Mouse (Mus musculus): Measurements from ENCODE around the gene Bloc1s1. TPM values are rescaled to one million over a fixed set of nuclear protein-coding genes. Genes with fewer than 3 reads are reported as not detected.

Gene Bloc1s1
- polyA plus RNA-seq (2012; rRNA removed), result 113 and 138 TPM in 2 replicates

- no peak for DNase-seq (ENCODE audit: low read depth in 1 of 2, low spot score in 2 of 2)
- peak within 1 kb of the TSS; percentile 81 for H3K27ac ChIP-seq (ENCODE audit: insufficient read depth, low read length)
- H3K27me3 ChIP-seq (ENCODE audit: control insufficient read depth, insufficient read depth, low read length), result no peaks in the 10 kb centered on the region
- TF ChIP-seq CTCF (IDR thresholded peaks at IDR 0.05; ENCODE audit: extremely low read depth, insufficient read depth, insufficient read length, insufficient replicate concordance), result no peak
- no peak for TF ChIP-seq POLR2A (IDR thresholded peaks at IDR 0.05; ENCODE audit: low read depth, low read length)
- H3K4me1 ChIP-seq (ENCODE audit: control insufficient read depth, insufficient read depth, insufficient read length), result peaks cover 4% of the 10 kb centered on the region; the same call in 1 of the 2 replicates
- 49% methylated on average over 9 of the region's 9 CpGs for WGBS
- H3K4me3 ChIP-seq (ENCODE audit: extremely low read depth, insufficient read depth, insufficient read length), result peak within 1 kb of the TSS; percentile 81
- H3K36me3 ChIP-seq (ENCODE audit: control insufficient read depth, insufficient read depth, low read length), result peaks cover 4% of the 10 kb centered on the region
Observed at GRCm38 (mm10) chr10:128923935-128924334, at the start of gene Bloc1s1. TSS of gene Bloc1s1 (minus strand) at chr10:128924035.

- H3K27ac ChIP-seq (ENCODE audit: insufficient read depth, low read length), result no peak overlapping the region
- H3K4me1 ChIP-seq (ENCODE audit: control insufficient read depth, insufficient read depth, insufficient read length), result no peaks in the 10 kb centered on the region
- H3K4me3 ChIP-seq (ENCODE audit: extremely low read depth, insufficient read depth, insufficient read length), result no peak overlapping the region
- TF ChIP-seq POLR2A (IDR thresholded peaks at IDR 0.05; ENCODE audit: low read depth, low read length), result no peak
- TF ChIP-seq CTCF (IDR thresholded peaks at IDR 0.05; ENCODE audit: extremely low read depth, insufficient read depth, insufficient read length, insufficient replicate concordance), result no peak
- WGBS, result 82% methylated on average over 4 of the region's 4 CpGs
- DNase-seq (ENCODE audit: low read depth in 1 of 2, low spot score in 2 of 2), result no peak
- no peaks in the 10 kb centered on the region for H3K27me3 ChIP-seq (ENCODE audit: control insufficient read depth, insufficient read depth, low read length)
- no peaks in the 10 kb centered on the region for H3K36me3 ChIP-seq (ENCODE audit: control insufficient read depth, insufficient read depth, low read length)
Observed at GRCm38 (mm10) chr10:128972841-128973240, 49.0 kb upstream of the Bloc1s1 start.

GRCm38 (mm10) chr10:128970740-128971250 lies 47.0 kb upstream of the Bloc1s1 start:
- TF ChIP-seq POLR2A (IDR thresholded peaks at IDR 0.05; ENCODE audit: low read depth, low read length) (no peak), CTCF (IDR thresholded peaks at IDR 0.05; ENCODE audit: extremely low read depth, insufficient read depth, insufficient read length, insufficient replicate concordance) (no peak)
- H3K36me3 ChIP-seq (ENCODE audit: control insufficient read depth, insufficient read depth, low read length), result no peaks in the 10 kb centered on the region
- H3K27ac ChIP-seq (ENCODE audit: insufficient read depth, low read length), result no peak overlapping the region
- H3K4me1 ChIP-seq (ENCODE audit: control insufficient read depth, insufficient read depth, insufficient read length), result no peaks in the 10 kb centered on the region
- 56% methylated on average over 1 of the region's 1 CpGs for WGBS
- no peak for DNase-seq (ENCODE audit: low read depth in 1 of 2, low spot score in 2 of 2)
- H3K27me3 ChIP-seq (ENCODE audit: control insufficient read depth, insufficient read depth, low read length), result no peaks in the 10 kb centered on the region
- H3K4me3 ChIP-seq (ENCODE audit: extremely low read depth, insufficient read depth, insufficient read length), result no peak overlapping the region

GRCm38 (mm10) chr10:128968341-128968749 lies 44.5 kb upstream of the Bloc1s1 start:
- WGBS, result 47% methylated on average over 1 of the region's 1 CpGs
- DNase-seq (ENCODE audit: low read depth in 1 of 2, low spot score in 2 of 2), result no peak
- Histone ChIP-seq H3K36me3 (ENCODE audit: control insufficient read depth, insufficient read depth, low read length) (no peaks in the 10 kb centered on the region), H3K4me3 (ENCODE audit: extremely low read depth, insufficient read depth, insufficient read length) (no peak overlapping the region), H3K27me3 (ENCODE audit: control insufficient read depth, insufficient read depth, low read length) (no peaks in the 10 kb centered on the region), H3K4me1 (ENCODE audit: control insufficient read depth, insufficient read depth, insufficient read length) (no peaks in the 10 kb centered on the region), H3K27ac (ENCODE audit: insufficient read depth, low read length) (no peak overlapping the region)
- TF ChIP-seq CTCF (IDR thresholded peaks at IDR 0.05; ENCODE audit: extremely low read depth, insufficient read depth, insufficient read length, insufficient replicate concordance), result no peak
- TF ChIP-seq POLR2A (IDR thresholded peaks at IDR 0.05; ENCODE audit: low read depth, low read length), result no peak

- WGBS, result 60% methylated on average over 6 of the region's 6 CpGs
- no peaks in the 10 kb centered on the region for H3K4me1 ChIP-seq (ENCODE audit: control insufficient read depth, insufficient read depth, insufficient read length)
Observed at GRCm38 (mm10) chr10:128965871-128966270, 42.0 kb upstream of the Bloc1s1 start.

GRCm38 (mm10) chr10:128964961-128965360 lies 41.1 kb upstream of the Bloc1s1 start:
- no peak for DNase-seq (ENCODE audit: low read depth in 1 of 2, low spot score in 2 of 2)
- H3K4me3 ChIP-seq (ENCODE audit: extremely low read depth, insufficient read depth, insufficient read length), result no peak overlapping the region
- 85% methylated on average over 2 of the region's 2 CpGs for WGBS
- no peaks in the 10 kb centered on the region for H3K4me1 ChIP-seq (ENCODE audit: control insufficient read depth, insufficient read depth, insufficient read length)
- H3K27me3 ChIP-seq (ENCODE audit: control insufficient read depth, insufficient read depth, low read length), result 0 out of 2 replicates have a peak, but pooled peaks cover 2% of the 10 kb centered on the region
- TF ChIP-seq CTCF (IDR thresholded peaks at IDR 0.05; ENCODE audit: extremely low read depth, insufficient read depth, insufficient read length, insufficient replicate concordance) (no peak), POLR2A (IDR thresholded peaks at IDR 0.05; ENCODE audit: low read depth, low read length) (no peak)
- H3K36me3 ChIP-seq (ENCODE audit: control insufficient read depth, insufficient read depth, low read length), result no peaks in the 10 kb centered on the region
- no peak overlapping the region for H3K27ac ChIP-seq (ENCODE audit: insufficient read depth, low read length)

More at GRCm38 (mm10) chr10:128965871-128966270, 42.0 kb upstream of the Bloc1s1 start:
- TF ChIP-seq POLR2A (IDR thresholded peaks at IDR 0.05; ENCODE audit: low read depth, low read length) (no peak), CTCF (IDR thresholded peaks at IDR 0.05; ENCODE audit: extremely low read depth, insufficient read depth, insufficient read length, insufficient replicate concordance) (no peak)
- no peaks in the 10 kb centered on the region for H3K27me3 ChIP-seq (ENCODE audit: control insufficient read depth, insufficient read depth, low read length)
- no peaks in the 10 kb centered on the region for H3K36me3 ChIP-seq (ENCODE audit: control insufficient read depth, insufficient read depth, low read length)
- H3K4me3 ChIP-seq (ENCODE audit: extremely low read depth, insufficient read depth, insufficient read length), result no peak overlapping the region
- no peak for DNase-seq (ENCODE audit: low read depth in 1 of 2, low spot score in 2 of 2)
- H3K27ac ChIP-seq (ENCODE audit: insufficient read depth, low read length), result no peak overlapping the region
